Mouse (Mus musculus): ENCODE results near the gene Polm. TPM values are rescaled to one million over a fixed set of nuclear protein-coding genes. Genes with fewer than 3 reads are reported as not detected.
A peak's percentile ranks its signal among the peaks of the same experiment; 100 is the strongest.

Gene Polm
- polyA plus RNA-seq, 1 experiment from 2014 or later = 8.4 TPM

- Histone ChIP-seq H3K4me1 (peaks cover 2% of the 10 kb centered on the region; the same call in 1 of the 2 replicates), H3K4me3 (replicated peaks) (no peak overlapping the region), H3K9me3 (no peaks in the 10 kb centered on the region), H3K27me3 (0 out of 2 replicates have a peak, but pooled peaks cover 4% of the 10 kb centered on the region), H3K27ac (no peak overlapping the region), H3K9ac (no peak overlapping the region), H3K4me2 (no peak overlapping the region), H3K36me3 (replicated peaks) (no peaks in the 10 kb centered on the region)
- no peak for ATAC-seq (ENCODE audit: low FRiP score)
- WGBS = 51% methylated on average over 4 of the region's 4 CpGs
Measured at GRCm38 (mm10) chr11:5851021-5851736, 13.4 kb upstream of the Polm start.

- Histone ChIP-seq H3K27ac (no peak overlapping the region), H3K9ac (no peak overlapping the region), H3K36me3 (replicated peaks) (no peaks in the 10 kb centered on the region), H3K4me2 (no peak overlapping the region), H3K4me3 (replicated peaks) (no peak overlapping the region), H3K4me1 (peaks cover 2% of the 10 kb centered on the region; the same call in 1 of the 2 replicates), H3K9me3 (no peaks in the 10 kb centered on the region), H3K27me3 (no peaks in the 10 kb centered on the region)
- WGBS = 75% methylated on average over 5 of the region's 5 CpGs
- ATAC-seq (ENCODE audit: low FRiP score) = no peak
Measured at GRCm38 (mm10) chr11:5850452-5850851, 12.6 kb upstream of the Polm start.

GRCm38 (mm10) chr11:5849316-5849715, 11.5 kb upstream of the Polm start:
- WGBS = 63% methylated on average over 2 of the region's 2 CpGs
- Histone ChIP-seq H3K27me3 (no peaks in the 10 kb centered on the region), H3K4me3 (replicated peaks) (no peak overlapping the region), H3K9ac (no peak overlapping the region), H3K27ac (no peak overlapping the region), H3K9me3 (no peaks in the 10 kb centered on the region), H3K36me3 (replicated peaks) (no peaks in the 10 kb centered on the region), H3K4me2 (no peak overlapping the region), H3K4me1 (peaks cover 2% of the 10 kb centered on the region; the same call in 1 of the 2 replicates)
- no peak for ATAC-seq (ENCODE audit: low FRiP score)

GRCm38 (mm10) chr11:5848741-5849140, 10.9 kb upstream of the Polm start:
- Histone ChIP-seq H3K4me1 (peaks cover 2% of the 10 kb centered on the region; the same call in 1 of the 2 replicates), H3K27me3 (no peaks in the 10 kb centered on the region), H3K4me3 (replicated peaks) (no peak overlapping the region), H3K27ac (no peak overlapping the region), H3K36me3 (replicated peaks) (no peaks in the 10 kb centered on the region), H3K9me3 (no peaks in the 10 kb centered on the region), H3K9ac (no peak overlapping the region), H3K4me2 (no peak overlapping the region)
- peak; percentile 53 for ATAC-seq (ENCODE audit: low FRiP score)
- 52% methylated on average over 6 of the region's 6 CpGs for WGBS

- 81% methylated on average over 7 of the region's 7 CpGs for WGBS
- H3K4me3 ChIP-seq (replicated peaks) = no peak overlapping the region
- peaks cover 2% of the 10 kb centered on the region; the same call in 1 of the 2 replicates for H3K4me1 ChIP-seq
- H3K9ac ChIP-seq = no peak overlapping the region
- H3K4me2 ChIP-seq = no peak overlapping the region
- no peaks in the 10 kb centered on the region for H3K27me3 ChIP-seq
- no peak overlapping the region for H3K27ac ChIP-seq
- no peak for ATAC-seq (ENCODE audit: low FRiP score)
- no peaks in the 10 kb centered on the region for H3K9me3 ChIP-seq
- no peaks in the 10 kb centered on the region for H3K36me3 ChIP-seq (replicated peaks)
Measured at GRCm38 (mm10) chr11:5846639-5847345, 9.0 kb upstream of the Polm start.

GRCm38 (mm10) chr11:5843131-5843530, 5.3 kb upstream of the Polm start:
- H3K36me3 ChIP-seq (replicated peaks) = no peaks in the 10 kb centered on the region
- 88% methylated on average over 3 of the region's 3 CpGs for WGBS
- H3K4me3 ChIP-seq (replicated peaks) = no peak overlapping the region
- H3K4me2 ChIP-seq = no peak overlapping the region
- no peaks in the 10 kb centered on the region for H3K9me3 ChIP-seq
- H3K27me3 ChIP-seq = no peaks in the 10 kb centered on the region
- no peak overlapping the region for H3K9ac ChIP-seq
- ATAC-seq (ENCODE audit: low FRiP score) = no peak
- no peaks in the 10 kb centered on the region for H3K4me1 ChIP-seq
- H3K27ac ChIP-seq = no peak overlapping the region

GRCm38 (mm10) chr11:5841751-5842150, 3.9 kb upstream of the Polm start:
- no peak overlapping the region for H3K9ac ChIP-seq
- H3K4me1 ChIP-seq = peaks cover 8% of the 10 kb centered on the region
- no peak overlapping the region for H3K27ac ChIP-seq
- 97% methylated on average over 2 of the region's 2 CpGs for WGBS
- no peak for ATAC-seq (ENCODE audit: low FRiP score)
- no peak overlapping the region for H3K4me2 ChIP-seq
- H3K36me3 ChIP-seq (replicated peaks) = no peaks in the 10 kb centered on the region
- no peaks in the 10 kb centered on the region for H3K9me3 ChIP-seq
- H3K27me3 ChIP-seq = no peaks in the 10 kb centered on the region
- no peak overlapping the region for H3K4me3 ChIP-seq (replicated peaks)

GRCm38 (mm10) chr11:5840346-5840745, 2.5 kb upstream of the Polm start:
- peaks cover 3% of the 10 kb centered on the region; the same call in 1 of the 2 replicates for H3K27me3 ChIP-seq
- H3K4me3 ChIP-seq (replicated peaks) = no peak overlapping the region
- H3K4me1 ChIP-seq = peaks cover 15% of the 10 kb centered on the region
- ATAC-seq (ENCODE audit: low FRiP score) = no peak
- no peak overlapping the region for H3K4me2 ChIP-seq
- H3K9ac ChIP-seq = no peak overlapping the region
- 0 out of 2 replicates have a peak, but pooled peaks cover 3% of the 10 kb centered on the region for H3K36me3 ChIP-seq (replicated peaks)
- H3K27ac ChIP-seq = no peak overlapping the region
- H3K9me3 ChIP-seq = no peaks in the 10 kb centered on the region
- 78% methylated on average over 7 of the region's 7 CpGs for WGBS

- Histone ChIP-seq H3K4me1 (peaks cover 15% of the 10 kb centered on the region), H3K9me3 (no peaks in the 10 kb centered on the region), H3K36me3 (replicated peaks) (peaks cover 14% of the 10 kb centered on the region), H3K4me3 (replicated peaks) (no peak overlapping the region), H3K27me3 (peaks cover 3% of the 10 kb centered on the region; the same call in 1 of the 2 replicates), H3K4me2 (no peak overlapping the region), H3K27ac (no peak overlapping the region), H3K9ac (no peak overlapping the region)
- ATAC-seq (ENCODE audit: low FRiP score) = no peak
- 50% methylated on average over 1 of the region's 1 CpGs for WGBS
Measured at GRCm38 (mm10) chr11:5836126-5836525, 1.7 kb downstream of the Polm start.

GRCm38 (mm10) chr11:5835057-5835456, 2.8 kb downstream of the Polm start:
- peaks cover 22% of the 10 kb centered on the region for H3K36me3 ChIP-seq (replicated peaks)
- no peak overlapping the region for H3K4me3 ChIP-seq (replicated peaks)
- H3K27ac ChIP-seq = no peak overlapping the region
- 89% methylated on average over 7 of the region's 7 CpGs for WGBS
- H3K27me3 ChIP-seq = peaks cover 3% of the 10 kb centered on the region; the same call in 1 of the 2 replicates
- no peak overlapping the region for H3K4me2 ChIP-seq
- no peaks in the 10 kb centered on the region for H3K9me3 ChIP-seq
- peaks cover 15% of the 10 kb centered on the region for H3K4me1 ChIP-seq
- H3K9ac ChIP-seq = no peak overlapping the region
- ATAC-seq (ENCODE audit: low FRiP score) = no peak

- WGBS = 87% methylated on average over 9 of the region's 9 CpGs
- ATAC-seq (ENCODE audit: low FRiP score) = no peak
- no peak overlapping the region for H3K4me3 ChIP-seq (replicated peaks)
- no peak overlapping the region for H3K27ac ChIP-seq
- H3K36me3 ChIP-seq (replicated peaks) = peaks cover 27% of the 10 kb centered on the region
- H3K4me2 ChIP-seq = no peak overlapping the region
- no peaks in the 10 kb centered on the region for H3K9me3 ChIP-seq
- peaks cover 3% of the 10 kb centered on the region; the same call in 1 of the 2 replicates for H3K27me3 ChIP-seq
- peaks cover 15% of the 10 kb centered on the region for H3K4me1 ChIP-seq
- H3K9ac ChIP-seq = no peak overlapping the region
Measured at GRCm38 (mm10) chr11:5834506-5834905, 3.3 kb downstream of the Polm start.

GRCm38 (mm10) chr11:5829327-5829726, 8.5 kb downstream of the Polm start:
- no peak for ATAC-seq (ENCODE audit: low FRiP score)
- 93% methylated on average over 12 of the region's 12 CpGs for WGBS
- no peaks in the 10 kb centered on the region for H3K27me3 ChIP-seq
- H3K36me3 ChIP-seq (replicated peaks) = peaks cover 37% of the 10 kb centered on the region
- no peak overlapping the region for H3K4me2 ChIP-seq
- no peaks in the 10 kb centered on the region for H3K9me3 ChIP-seq
- H3K27ac ChIP-seq = no peak overlapping the region
- no peak overlapping the region for H3K4me3 ChIP-seq (replicated peaks)
- H3K9ac ChIP-seq = no peak overlapping the region
- H3K4me1 ChIP-seq = no peaks in the 10 kb centered on the region
